Mouse (Mus musculus) mammary gland, adult 2 months (tissue): Measurements from ENCODE around the gene Ggn. TPM values are rescaled to one million over a fixed set of nuclear protein-coding genes. Genes with fewer than 3 reads are reported as not detected.

Experiments used
- polyA plus RNA-seq: library from polyadenylated mRNA; depleted of rRNA; stranded (reverse); fragments of >200 nt; gene quantifications from 2 replicates; pipeline ENCODE4 v1.2.3, GENCODE M21; 2012; ENCODE audit warnings: low replicate concordance; rRNA removed

The Ggn gene
- 0.88 and 3.1 TPM in 2 replicates for polyA plus RNA-seq

DNA sequence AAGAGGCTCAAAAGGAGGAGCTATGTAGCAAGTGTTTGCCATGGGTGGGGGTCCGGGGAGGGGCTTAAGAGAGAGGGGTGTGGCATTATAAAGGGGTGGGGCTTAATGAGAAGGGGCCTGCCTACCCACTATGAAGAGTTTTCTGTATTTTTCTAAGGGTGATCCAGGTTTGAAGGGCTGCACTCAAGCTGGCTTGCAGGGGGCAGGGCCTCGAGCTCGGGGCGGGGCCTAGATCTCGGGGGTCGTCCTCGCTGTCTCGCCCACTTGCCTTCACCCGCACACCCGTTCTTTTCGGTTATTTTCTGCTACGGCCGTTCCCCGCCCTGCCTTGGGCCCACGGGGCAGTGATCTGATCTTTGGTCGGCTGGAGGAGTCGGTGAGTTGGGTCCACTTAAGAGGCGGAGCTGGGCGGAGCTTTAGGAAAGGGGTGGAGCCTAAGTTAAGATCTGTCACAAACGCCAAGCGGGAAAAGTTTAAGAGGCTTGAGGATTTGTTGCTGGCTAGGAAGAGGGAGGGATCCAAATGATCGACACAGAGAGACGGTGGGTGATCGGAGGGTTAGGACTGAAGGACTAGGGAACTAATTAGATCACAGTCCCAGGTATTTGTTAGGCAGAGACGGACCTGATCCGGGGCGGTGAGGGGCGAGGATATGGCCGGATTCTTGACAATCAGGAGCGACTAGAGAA, at the start of gene Ggn, which contains the start of gene Spred3:
Ggn (plus strand) TSS at position 145 of the 689 bp plus-strand sequence.
Spred3 (minus strand) TSS at position 346 of the 689 bp plus-strand sequence.

DNA sequence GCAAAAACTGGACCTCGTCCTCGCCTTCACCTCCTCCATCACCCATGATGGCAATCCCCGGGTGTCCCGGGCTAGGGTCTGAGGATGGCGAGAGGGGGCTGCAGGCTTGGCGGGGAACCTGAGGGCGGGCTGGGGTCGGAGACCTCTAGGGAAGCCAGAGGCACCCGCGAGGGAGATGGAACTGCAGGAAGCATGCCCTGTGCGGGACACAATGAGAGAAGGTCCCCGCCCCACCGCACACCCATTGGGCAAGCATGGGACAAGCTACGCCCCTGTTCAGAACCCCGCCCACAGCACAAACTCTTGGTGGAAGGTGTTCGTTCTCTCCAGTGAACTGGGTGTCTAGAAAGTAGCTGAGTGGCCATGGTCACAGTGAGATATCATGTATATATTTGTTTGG, 45.0 kb upstream of the Ggn start, which contains the start of gene Ryr1:
Ryr1 (minus strand) TSS at position 210 of the 400 bp plus-strand sequence.

DNA sequence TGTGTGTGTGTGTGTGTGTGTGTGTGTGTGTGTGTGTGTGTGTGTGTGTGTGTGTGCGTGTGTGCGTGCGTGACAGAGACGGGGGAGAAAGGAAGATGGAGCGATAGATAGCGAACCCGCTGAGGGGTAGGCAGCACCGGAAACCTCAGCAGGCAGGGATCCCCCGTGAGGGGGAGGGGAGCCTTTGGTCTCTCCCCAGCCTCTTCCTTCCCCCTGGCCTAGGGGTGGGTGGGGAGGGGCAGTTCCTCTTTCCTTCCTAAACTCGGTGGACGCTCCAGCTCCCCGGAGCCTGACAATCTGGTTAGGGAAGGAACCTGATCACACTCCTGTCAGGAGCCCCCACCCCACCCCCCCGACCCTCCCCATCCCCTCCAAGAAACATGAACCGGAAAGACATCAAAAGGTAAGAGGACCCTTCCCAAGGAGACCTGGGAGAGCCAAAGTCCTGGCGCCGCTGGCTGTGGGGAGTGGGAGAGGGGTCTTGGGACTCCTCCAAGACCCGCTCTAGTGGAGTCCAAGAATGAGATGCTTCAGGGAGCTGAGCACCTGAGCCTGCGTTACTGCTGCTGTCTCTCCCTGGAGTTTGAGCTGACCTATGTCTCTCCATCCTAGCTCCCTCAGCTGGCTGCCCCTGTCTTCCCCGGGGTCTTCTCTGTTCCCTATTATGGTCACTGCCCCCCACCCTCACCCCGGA, 35.2 kb upstream of the Ggn start, which contains the start of gene Rasgrp4:
Rasgrp4 (plus strand) TSS at position 159 of the 694 bp plus-strand sequence.

DNA sequence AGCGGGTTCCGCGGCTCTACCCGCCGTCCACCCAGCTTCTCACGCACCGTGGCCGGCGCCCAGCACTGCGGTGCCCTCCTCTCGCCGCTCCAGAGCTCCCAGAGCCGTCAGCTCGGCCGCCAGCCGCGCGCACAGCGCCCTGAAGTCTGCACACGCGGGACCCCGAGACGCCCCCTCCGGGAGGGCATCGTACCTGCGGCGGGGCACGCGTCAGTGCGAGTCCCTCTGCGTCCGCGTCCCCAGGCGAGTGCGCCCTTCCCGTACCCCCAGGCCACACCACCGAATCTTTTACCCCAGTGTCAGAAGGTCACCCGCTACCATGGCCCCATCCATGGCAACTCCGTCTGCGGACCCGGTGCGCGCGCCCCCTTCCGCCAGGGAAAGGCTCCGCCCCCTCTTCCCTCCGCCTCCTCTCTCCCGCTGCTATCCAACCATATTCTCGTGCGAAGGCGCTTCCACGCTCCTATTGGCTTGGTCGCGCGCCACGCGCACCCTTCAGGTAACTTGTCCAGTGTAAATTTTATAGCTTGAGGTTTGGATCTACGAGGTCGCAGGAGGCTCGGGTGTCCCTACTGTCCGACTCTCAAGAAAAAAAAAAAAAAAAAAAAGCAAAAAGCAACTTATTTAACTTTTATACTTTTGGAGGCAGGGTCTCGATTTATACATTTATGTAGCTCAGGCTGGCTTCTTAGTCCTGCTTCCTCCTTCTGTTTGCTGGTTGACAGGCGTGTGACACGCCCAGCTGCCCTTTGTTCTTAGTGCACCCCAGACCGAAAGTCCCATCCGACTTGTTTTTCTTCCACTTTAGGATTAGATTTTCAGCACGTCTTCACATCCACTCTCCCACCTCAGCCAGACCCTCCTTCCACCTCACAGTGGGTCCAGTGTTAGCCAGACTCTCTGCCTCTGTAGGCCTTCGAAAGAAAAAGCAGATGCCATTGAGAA, 13.9 kb upstream of the Ggn start, which contains the start of gene Fam98c:
Fam98c (minus strand) TSS at position 397 of the 945 bp plus-strand sequence.

DNA sequence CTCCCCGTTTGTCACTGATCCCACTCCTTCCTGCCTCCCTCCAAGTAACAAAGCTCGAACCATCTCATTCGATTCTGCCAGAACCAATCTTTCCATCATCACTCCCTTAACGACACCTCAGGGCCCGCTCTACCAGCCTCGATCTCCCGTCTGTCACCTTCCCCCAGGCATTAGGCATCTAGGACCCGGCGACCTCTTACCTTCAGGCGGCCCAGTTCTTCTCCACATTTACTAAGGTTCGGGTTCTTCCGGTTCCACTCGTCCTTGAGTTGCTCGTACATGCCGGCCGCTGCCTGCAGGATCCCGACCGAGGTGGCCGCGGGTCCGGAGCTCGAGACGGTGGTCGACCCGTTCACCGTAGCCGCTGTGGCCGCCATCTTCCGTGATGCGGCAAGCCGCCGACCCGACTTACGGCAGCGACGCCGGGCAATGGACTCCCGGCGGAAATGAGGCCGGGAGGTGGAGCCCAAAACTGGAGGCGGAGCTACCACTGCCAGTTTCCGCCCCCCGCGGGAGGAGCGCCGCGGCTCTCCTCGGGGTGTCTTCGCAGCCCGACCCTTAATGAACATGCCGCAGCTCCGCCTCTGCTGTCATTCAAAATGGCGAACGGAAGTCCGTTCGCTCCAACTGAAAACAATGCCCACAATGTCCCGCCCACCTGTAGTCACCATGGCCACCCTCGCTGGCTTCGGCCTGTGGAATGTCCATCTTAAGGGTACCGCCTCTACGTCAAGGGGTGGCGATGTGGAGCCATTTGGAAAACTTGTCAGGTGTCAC, 10.3 kb downstream of the Ggn start, which contains the start of gene Psmd8:
Psmd8 (minus strand) TSS at position 625 of the 777 bp plus-strand sequence.

DNA sequence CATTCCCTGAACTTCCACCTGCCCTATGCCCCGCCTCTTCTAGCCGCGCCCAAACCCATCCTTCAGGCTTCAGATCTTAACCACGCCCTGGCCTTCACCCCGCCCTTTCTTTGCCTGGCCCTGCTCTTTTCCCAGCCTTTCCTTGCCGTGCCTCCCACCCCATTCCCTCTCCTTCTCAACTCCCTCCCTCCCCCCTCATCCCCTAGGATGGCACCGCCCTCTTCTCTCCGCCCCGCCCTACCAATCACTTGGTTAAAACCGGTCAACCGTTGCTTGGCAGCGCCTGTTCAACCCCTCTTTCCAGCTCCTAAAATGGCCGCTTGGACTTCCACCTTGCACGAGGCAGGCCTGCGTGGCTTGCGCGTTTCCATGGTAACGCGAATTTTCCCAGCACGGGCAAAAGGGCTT, 43.7 kb downstream of the Ggn start, which contains the start of gene Catsperg1:
Catsperg1 (minus strand) TSS at position 361 of the 408 bp plus-strand sequence.

Other genes with a start within 250 kb of the Ggn start
- 254 and 325 TPM in 2 replicates for gene Actn4, start 207.9 kb upstream of the Ggn start, polyA plus RNA-seq
- gene Eif3k, start 188.3 kb upstream of the Ggn start, polyA plus RNA-seq = 210 and 305 TPM in 2 replicates
- 39.4 and 98.8 TPM in 2 replicates for gene Map4k1, start 188.2 kb upstream of the Ggn start, polyA plus RNA-seq
- gene Ryr1, start 45.0 kb upstream of the Ggn start, polyA plus RNA-seq = 0.22 and 113 TPM in 2 replicates
- gene Rasgrp4, start 35.4 kb upstream of the Ggn start, polyA plus RNA-seq = 25.0 and 28.6 TPM in 2 replicates
- 36.1 and 55.5 TPM in 2 replicates for gene Fam98c, start 14.0 kb upstream of the Ggn start, polyA plus RNA-seq
- 9.3 and 9.6 TPM in 2 replicates for gene Spred3, start 201 bp downstream of the Ggn start, polyA plus RNA-seq
- gene Psmd8, start 10.5 kb downstream of the Ggn start, polyA plus RNA-seq = 153 and 255 TPM in 2 replicates
- gene Catsperg1, start 43.8 kb downstream of the Ggn start, polyA plus RNA-seq = 2.6 and 6.7 TPM in 2 replicates
- 29.8 and 38.0 TPM in 2 replicates for gene Kcnk6, start 62.3 kb downstream of the Ggn start, polyA plus RNA-seq
- gene Yif1b, start 68.1 kb downstream of the Ggn start, polyA plus RNA-seq = 139 and 195 TPM in 2 replicates
- 3.4 and 6.3 TPM in 2 replicates for gene 2200002D01Rik, start 78.3 kb downstream of the Ggn start, polyA plus RNA-seq
- gene Spint2, start 111.7 kb downstream of the Ggn start, polyA plus RNA-seq = 117 and 211 TPM in 2 replicates
- 9.2 and 13.8 TPM in 2 replicates for gene Ppp1r14a, start 119.1 kb downstream of the Ggn start, polyA plus RNA-seq
- gene Dpf1, start 133.7 kb downstream of the Ggn start, polyA plus RNA-seq = 0.29 TPM in 2 replicates